In genomic region chr1:177364355-177364754, GRCm38 (mm10) we compare ENCODE assay signal across 25 mouse cellular contexts.
DNase-seq lines count a peak whose midpoint lies in the region; ATAC-seq and TF ChIP-seq lines count a peak whose summit lies in the region.
"Had no signal": no experiment of that assay in that cellular context is flagged by ENCODE, and none has a peak within 500 bp of the region (broad histone marks: within the 10 kb centered on the region; RNA-seq: fewer than 3 reads in every experiment).

No protein-coding gene starts in this region.

- 71% methylated on average over 7 of the region's 7 CpGs for whole genome bisulfite sequencing in heart, embryonic 12.5 days

- H3K9me3 ChIP-seq in heart, embryonic 12.5 days (replicated peaks), result no peaks in the 10 kb centered on the region
- H3K9me3 ChIP-seq: embryonic facial prominence, embryonic 15.5 days; heart, embryonic 10.5 days; hindbrain, embryonic 10.5 days; limb, embryonic 10.5 days; midbrain, embryonic 15.5 days; neural tube, embryonic 13.5 days had no signal

- no peak for TF ChIP-seq CTCF in left cerebral cortex, adult 2 months (IDR thresholded peaks at IDR 0.05)
- no peak for TF ChIP-seq CTCF in brain, embryonic 14.5 days (IDR thresholded peaks at IDR 0.05; ENCODE audit: borderline replicate concordance, extremely low read depth, insufficient read depth, insufficient read length)

- no peak overlapping the region for H3K9ac ChIP-seq in heart, embryonic 12.5 days
- H3K9ac ChIP-seq: embryonic facial prominence, embryonic 15.5 days; liver, postnatal 0 days; midbrain, embryonic 15.5 days; neural tube, embryonic 13.5 days had no signal

- ATAC-seq in heart, embryonic 12.5 days (ENCODE audit: insufficient number of reproducible peaks, low FRiP score), result no peak
- ATAC-seq: inflammation-experienced regulatory T-cells, adult 6 months; liver, postnatal 0 days; lung, postnatal 0 days; midbrain, embryonic 15.5 days had no signal

- no peaks in the 10 kb centered on the region for H3K36me3 ChIP-seq in heart, embryonic 12.5 days
- H3K36me3 ChIP-seq: embryonic facial prominence, embryonic 15.5 days; heart, embryonic 10.5 days; hindbrain, embryonic 10.5 days; limb, embryonic 10.5 days; midbrain, embryonic 15.5 days; neural tube, embryonic 13.5 days had no signal

- no peak for TF ChIP-seq POLR2A in brain, embryonic 14.5 days (IDR thresholded peaks at IDR 0.05; ENCODE audit: borderline replicate concordance, extremely low read depth, insufficient read depth, insufficient read length, poor library complexity, severe bottlenecking)

- no peak overlapping the region for H3K4me2 ChIP-seq in heart, embryonic 12.5 days
- H3K4me2 ChIP-seq: embryonic facial prominence, embryonic 15.5 days; midbrain, embryonic 15.5 days; neural tube, embryonic 13.5 days had no signal

- no peaks in the 10 kb centered on the region for H3K27me3 ChIP-seq in heart, embryonic 12.5 days (replicated peaks)
- H3K27me3 ChIP-seq: embryonic facial prominence, embryonic 15.5 days; midbrain, embryonic 15.5 days; neural tube, embryonic 13.5 days had no signal

- intact Hi-C loops in left cerebral cortex, postnatal 4 days (cut with DNase I), result no loop called here
- intact Hi-C loops in left cerebral cortex, adult 2 months (cut with DNase I), result loop anchor here (5.0 kb wide), 1 partner anchor 57 kb away; no protein-coding TSS in a partner anchor

- DNase-seq in heart, adult 8-10 months (ENCODE audit: low spot score), result peak; percentile 6
- peak; percentile 10 for DNase-seq in left cerebral cortex, postnatal 4 days
- DNase-seq in left cerebral cortex, adult 2 months (ENCODE audit: extremely low spot score in 1 of 2, low spot score in 2 of 2), result no peak
- DNase-seq in brain, adult 2 months (ENCODE audit: low read depth, low spot score), result peak; percentile 65
- peak; percentile 39 for DNase-seq in brain, embryonic 14.5 days (ENCODE audit: low read depth)
- no peak for DNase-seq in thymus, postnatal 25 days
- DNase-seq: adrenal gland, adult 2 months; cerebellum, adult 9-10 months; gastrocnemius, adult 2 months; kidney, adult 18-20 months; liver; liver, postnatal 0 days; right cerebral cortex, postnatal 4 days; thymus, postnatal 14 days had no signal

- no peak overlapping the region for H3K4me3 ChIP-seq in heart, embryonic 12.5 days
- no peak overlapping the region for H3K4me3 ChIP-seq in left cerebral cortex, adult 2 months
- H3K4me3 ChIP-seq: embryonic facial prominence, embryonic 15.5 days; gastrocnemius, adult 2 months; heart, embryonic 10.5 days; hindbrain, embryonic 10.5 days; limb, embryonic 10.5 days; midbrain, embryonic 15.5 days; neural tube, embryonic 13.5 days had no signal

- no peaks in the 10 kb centered on the region for H3K4me1 ChIP-seq in heart, embryonic 12.5 days (replicated peaks)
- H3K4me1 ChIP-seq: embryonic facial prominence, embryonic 15.5 days; heart, embryonic 10.5 days; limb, embryonic 10.5 days had no signal

- no peak overlapping the region for H3K27ac ChIP-seq in heart, embryonic 12.5 days (ENCODE audit: poor library complexity, severe bottlenecking)
- no peak overlapping the region for H3K27ac ChIP-seq in left cerebral cortex, adult 2 months
- H3K27ac ChIP-seq: embryonic facial prominence, embryonic 15.5 days; gastrocnemius, adult 2 months; heart, embryonic 10.5 days; hindbrain, embryonic 10.5 days; kidney, postnatal 0 days; limb, embryonic 10.5 days; macrophage; midbrain, embryonic 15.5 days; neural tube, embryonic 13.5 days had no signal

Comparison
In these comparisons a context has a peak if more than half of its experiments do, and no peak if none do; other contexts are left out.
1. DNase-seq: peak in heart, adult 8-10 months (single experiment), left cerebral cortex, postnatal 4 days (single experiment), brain, adult 2 months (single experiment) and brain, embryonic 14.5 days (single experiment); none in left cerebral cortex, adult 2 months (0 of 2) and thymus, postnatal 25 days (single experiment).